Mouse (Mus musculus): ENCODE data around the gene Fam193b. TPM values are rescaled to one million over a fixed set of nuclear protein-coding genes. Genes with fewer than 3 reads are reported as not detected.

Gene Fam193b
- polyA plus RNA-seq, 1 experiment from 2014 or later = 40.2 TPM

- Histone ChIP-seq H3K9me3 (ENCODE audit: low read length) (no peaks in the 10 kb centered on the region), H3K4me1 (ENCODE audit: insufficient read depth, low read length) (peaks cover 25% of the 10 kb centered on the region), H3K4me3 (ENCODE audit: low read length) (no peak overlapping the region), H3K27ac (ENCODE audit: low read length) (no peak overlapping the region), H3K4me2 (replicated peaks; ENCODE audit: low read depth, low read length) (no peak overlapping the region), H3K27me3 (ENCODE audit: insufficient read depth, low read length) (no peaks in the 10 kb centered on the region), H3K36me3 (ENCODE audit: insufficient read depth, low read length) (peaks cover 57% of the 10 kb centered on the region), H3K9ac (replicated peaks; ENCODE audit: low read length) (no peak overlapping the region)
- 60% methylated on average over 11 of the region's 11 CpGs for WGBS
- ATAC-seq (ENCODE audit: low FRiP score, low TSS enrichment) = no peak
Observed at GRCm38 (mm10) chr13:55507877-55508276, 63.0 kb downstream of the Fam193b start.

- no peaks in the 10 kb centered on the region for H3K27me3 ChIP-seq (ENCODE audit: insufficient read depth, low read length)
- H3K9ac ChIP-seq (replicated peaks; ENCODE audit: low read length) = no peak overlapping the region
- no peak for ATAC-seq (ENCODE audit: low FRiP score, low TSS enrichment)
- no peak overlapping the region for H3K4me3 ChIP-seq (ENCODE audit: low read length)
- WGBS = 89% methylated on average over 10 of the region's 10 CpGs
- H3K36me3 ChIP-seq (ENCODE audit: insufficient read depth, low read length) = peaks cover 63% of the 10 kb centered on the region
- no peak overlapping the region for H3K27ac ChIP-seq (ENCODE audit: low read length)
- H3K9me3 ChIP-seq (ENCODE audit: low read length) = no peaks in the 10 kb centered on the region
- H3K4me2 ChIP-seq (replicated peaks; ENCODE audit: low read depth, low read length) = no peak overlapping the region
- peaks cover 17% of the 10 kb centered on the region for H3K4me1 ChIP-seq (ENCODE audit: insufficient read depth, low read length)
Observed at GRCm38 (mm10) chr13:55506697-55507096, 64.2 kb downstream of the Fam193b start.

DNA sequence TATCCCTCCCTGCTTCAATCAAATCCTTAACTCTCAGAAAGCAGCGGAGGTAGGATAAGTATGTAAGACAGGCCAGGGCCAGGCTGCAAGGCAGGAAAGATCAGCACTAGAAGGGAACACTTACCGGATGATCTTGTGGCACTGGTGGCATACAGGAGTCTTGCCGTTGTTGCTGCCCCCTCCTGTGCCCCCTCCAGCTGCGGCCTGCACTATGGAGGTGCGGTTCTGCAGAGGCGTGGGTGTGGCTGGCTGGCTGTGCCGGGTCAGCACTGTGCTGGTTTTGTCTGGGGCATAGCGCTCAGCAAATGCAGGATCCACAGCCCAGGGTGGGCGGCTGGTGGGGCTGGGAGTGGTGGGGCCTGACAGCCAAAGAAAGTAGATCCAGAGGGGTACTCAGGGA, 65.1 kb downstream of the Fam193b start:
- no peak overlapping the region for H3K4me3 ChIP-seq (ENCODE audit: low read length)
- peaks cover 8% of the 10 kb centered on the region for H3K4me1 ChIP-seq (ENCODE audit: insufficient read depth, low read length)
- peaks cover 67% of the 10 kb centered on the region for H3K36me3 ChIP-seq (ENCODE audit: insufficient read depth, low read length)
- 93% methylated on average over 9 of the region's 9 CpGs for WGBS
- H3K27me3 ChIP-seq (ENCODE audit: insufficient read depth, low read length) = no peaks in the 10 kb centered on the region
- H3K9me3 ChIP-seq (ENCODE audit: low read length) = no peaks in the 10 kb centered on the region
- H3K4me2 ChIP-seq (replicated peaks; ENCODE audit: low read depth, low read length) = no peak overlapping the region
- no peak overlapping the region for H3K9ac ChIP-seq (replicated peaks; ENCODE audit: low read length)
- no peak overlapping the region for H3K27ac ChIP-seq (ENCODE audit: low read length)
- ATAC-seq (ENCODE audit: low FRiP score, low TSS enrichment) = no peak

DNA sequence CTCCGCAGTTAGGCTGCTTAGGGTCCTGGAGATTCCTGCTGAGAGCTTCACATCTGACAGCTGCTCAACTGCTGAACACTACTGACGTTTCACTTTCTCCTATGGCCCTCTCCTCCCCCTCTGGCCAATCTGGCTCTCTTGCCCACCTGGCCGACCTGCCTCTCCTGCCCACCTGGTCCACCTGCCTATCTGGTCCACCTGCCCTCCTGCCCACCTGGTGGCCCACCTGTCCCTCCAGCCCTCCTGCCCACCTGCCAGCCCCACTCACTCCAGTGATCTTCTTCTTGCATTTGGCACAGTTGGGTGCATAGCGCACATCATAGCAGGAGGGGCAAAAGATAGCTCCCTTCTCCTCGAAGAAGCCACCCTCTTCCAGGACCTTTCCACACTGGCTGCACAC, 66.5 kb downstream of the Fam193b start:
- no peaks in the 10 kb centered on the region for H3K4me1 ChIP-seq (ENCODE audit: insufficient read depth, low read length)
- no peaks in the 10 kb centered on the region for H3K9me3 ChIP-seq (ENCODE audit: low read length)

DNA sequence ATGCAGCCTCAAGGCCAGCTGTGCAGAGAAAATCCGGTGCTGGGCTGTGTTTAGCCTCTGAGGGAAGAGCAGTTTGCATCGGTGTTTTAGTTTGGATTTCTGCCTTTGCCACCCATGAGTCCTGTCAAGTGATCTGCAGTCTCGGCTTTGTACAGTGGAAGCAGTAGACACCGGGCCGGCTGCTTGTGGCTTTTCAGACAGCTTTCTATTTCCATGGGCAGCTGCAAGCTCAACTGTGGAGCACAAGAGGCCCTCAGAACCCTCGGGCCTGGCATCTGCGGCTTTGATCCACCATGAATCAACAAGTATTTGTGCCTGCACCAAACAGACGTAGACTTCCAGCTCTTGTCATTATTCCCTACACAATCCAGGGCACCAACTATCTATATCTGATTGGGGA, 68.5 kb downstream of the Fam193b start:
- 88% methylated on average over 8 of the region's 8 CpGs for WGBS
- Histone ChIP-seq H3K27ac (ENCODE audit: low read length) (no peak overlapping the region), H3K9me3 (ENCODE audit: low read length) (no peaks in the 10 kb centered on the region), H3K4me3 (ENCODE audit: low read length) (no peak overlapping the region), H3K4me1 (ENCODE audit: insufficient read depth, low read length) (no peaks in the 10 kb centered on the region), H3K4me2 (replicated peaks; ENCODE audit: low read depth, low read length) (no peak overlapping the region), H3K9ac (replicated peaks; ENCODE audit: low read length) (no peak overlapping the region), H3K36me3 (ENCODE audit: insufficient read depth, low read length) (peaks cover 65% of the 10 kb centered on the region), H3K27me3 (ENCODE audit: insufficient read depth, low read length) (no peaks in the 10 kb centered on the region)
- ATAC-seq (ENCODE audit: low FRiP score, low TSS enrichment) = no peak

More for the DNA sequence above, 66.5 kb downstream of the Fam193b start:
- WGBS = 85% methylated on average over 5 of the region's 5 CpGs
- no peak overlapping the region for H3K4me2 ChIP-seq (replicated peaks; ENCODE audit: low read depth, low read length)
- no peaks in the 10 kb centered on the region for H3K27me3 ChIP-seq (ENCODE audit: insufficient read depth, low read length)
- no peak overlapping the region for H3K27ac ChIP-seq (ENCODE audit: low read length)
- no peak overlapping the region for H3K9ac ChIP-seq (replicated peaks; ENCODE audit: low read length)
- no peak for ATAC-seq (ENCODE audit: low FRiP score, low TSS enrichment)
- H3K4me3 ChIP-seq (ENCODE audit: low read length) = no peak overlapping the region
- H3K36me3 ChIP-seq (ENCODE audit: insufficient read depth, low read length) = peaks cover 67% of the 10 kb centered on the region

- no peak overlapping the region for H3K4me3 ChIP-seq (ENCODE audit: low read length)
- no peaks in the 10 kb centered on the region for H3K9me3 ChIP-seq (ENCODE audit: low read length)
- 82% methylated on average over 10 of the region's 10 CpGs for WGBS
- no peak overlapping the region for H3K4me2 ChIP-seq (replicated peaks; ENCODE audit: low read depth, low read length)
- no peaks in the 10 kb centered on the region for H3K4me1 ChIP-seq (ENCODE audit: insufficient read depth, low read length)
- H3K27ac ChIP-seq (ENCODE audit: low read length) = no peak overlapping the region
- no peaks in the 10 kb centered on the region for H3K27me3 ChIP-seq (ENCODE audit: insufficient read depth, low read length)
- no peak for ATAC-seq (ENCODE audit: low FRiP score, low TSS enrichment)
- peaks cover 47% of the 10 kb centered on the region for H3K36me3 ChIP-seq (ENCODE audit: insufficient read depth, low read length)
- no peak overlapping the region for H3K9ac ChIP-seq (replicated peaks; ENCODE audit: low read length)
Observed at GRCm38 (mm10) chr13:55500575-55500974, 70.3 kb downstream of the Fam193b start.

DNA sequence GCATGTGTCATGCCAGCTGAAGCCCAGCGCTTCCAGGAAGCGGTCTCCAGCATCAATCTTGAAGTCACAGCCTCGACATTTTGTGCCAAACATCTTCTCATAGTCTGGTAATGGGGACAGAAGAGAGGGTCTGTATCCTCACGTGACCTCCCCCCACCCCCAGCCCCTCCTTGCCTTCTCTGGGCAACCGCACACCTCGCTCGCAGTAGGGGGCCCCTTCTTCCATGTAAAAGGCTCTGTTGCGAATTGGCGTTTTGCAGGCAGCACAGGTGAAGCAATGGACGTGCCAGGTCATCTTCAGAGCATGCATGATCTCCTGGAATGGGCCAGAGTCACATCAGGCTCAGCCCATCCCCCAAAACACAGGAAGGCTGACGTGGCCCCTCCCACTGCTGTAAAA, 72.0 kb downstream of the Fam193b start:
- no peaks in the 10 kb centered on the region for H3K9me3 ChIP-seq (ENCODE audit: low read length)

GRCm38 (mm10) chr13:55496661-55497060, 74.3 kb downstream of the Fam193b start:
- Histone ChIP-seq H3K36me3 (ENCODE audit: insufficient read depth, low read length) (peaks cover 19% of the 10 kb centered on the region; the same call in 1 of the 2 replicates), H3K4me3 (ENCODE audit: low read length) (no peak overlapping the region), H3K4me1 (ENCODE audit: insufficient read depth, low read length) (0 out of 2 replicates have a peak, but pooled peaks cover 6% of the 10 kb centered on the region), H3K27ac (ENCODE audit: low read length) (no peak overlapping the region), H3K27me3 (ENCODE audit: insufficient read depth, low read length) (no peaks in the 10 kb centered on the region), H3K4me2 (replicated peaks; ENCODE audit: low read depth, low read length) (no peak overlapping the region), H3K9ac (replicated peaks; ENCODE audit: low read length) (no peak overlapping the region), H3K9me3 (ENCODE audit: low read length) (no peaks in the 10 kb centered on the region)
- no peak for ATAC-seq (ENCODE audit: low FRiP score, low TSS enrichment)
- WGBS = 80% methylated on average over 6 of the region's 6 CpGs

More for the DNA sequence above, 72.0 kb downstream of the Fam193b start:
- 57% methylated on average over 11 of the region's 11 CpGs for WGBS
- Histone ChIP-seq H3K27ac (ENCODE audit: low read length) (no peak overlapping the region), H3K4me2 (replicated peaks; ENCODE audit: low read depth, low read length) (no peak overlapping the region), H3K4me3 (ENCODE audit: low read length) (no peak overlapping the region), H3K36me3 (ENCODE audit: insufficient read depth, low read length) (peaks cover 32% of the 10 kb centered on the region), H3K27me3 (ENCODE audit: insufficient read depth, low read length) (no peaks in the 10 kb centered on the region), H3K9ac (replicated peaks; ENCODE audit: low read length) (no peak overlapping the region), H3K4me1 (ENCODE audit: insufficient read depth, low read length) (0 out of 2 replicates have a peak, but pooled peaks cover 6% of the 10 kb centered on the region)
- no peak for ATAC-seq (ENCODE audit: low FRiP score, low TSS enrichment)

- Histone ChIP-seq H3K4me3 (ENCODE audit: low read length) (no peak overlapping the region), H3K9me3 (ENCODE audit: low read length) (no peaks in the 10 kb centered on the region), H3K36me3 (ENCODE audit: insufficient read depth, low read length) (peaks cover 14% of the 10 kb centered on the region; the same call in 1 of the 2 replicates), H3K4me1 (ENCODE audit: insufficient read depth, low read length) (0 out of 2 replicates have a peak, but pooled peaks cover 6% of the 10 kb centered on the region), H3K27me3 (ENCODE audit: insufficient read depth, low read length) (no peaks in the 10 kb centered on the region), H3K27ac (ENCODE audit: low read length) (no peak overlapping the region), H3K4me2 (replicated peaks; ENCODE audit: low read depth, low read length) (no peak overlapping the region), H3K9ac (replicated peaks; ENCODE audit: low read length) (no peak overlapping the region)
- WGBS = 45% methylated on average over 4 of the region's 4 CpGs
- ATAC-seq (ENCODE audit: low FRiP score, low TSS enrichment) = no peak
Observed at GRCm38 (mm10) chr13:55495702-55496101, 75.2 kb downstream of the Fam193b start.

DNA sequence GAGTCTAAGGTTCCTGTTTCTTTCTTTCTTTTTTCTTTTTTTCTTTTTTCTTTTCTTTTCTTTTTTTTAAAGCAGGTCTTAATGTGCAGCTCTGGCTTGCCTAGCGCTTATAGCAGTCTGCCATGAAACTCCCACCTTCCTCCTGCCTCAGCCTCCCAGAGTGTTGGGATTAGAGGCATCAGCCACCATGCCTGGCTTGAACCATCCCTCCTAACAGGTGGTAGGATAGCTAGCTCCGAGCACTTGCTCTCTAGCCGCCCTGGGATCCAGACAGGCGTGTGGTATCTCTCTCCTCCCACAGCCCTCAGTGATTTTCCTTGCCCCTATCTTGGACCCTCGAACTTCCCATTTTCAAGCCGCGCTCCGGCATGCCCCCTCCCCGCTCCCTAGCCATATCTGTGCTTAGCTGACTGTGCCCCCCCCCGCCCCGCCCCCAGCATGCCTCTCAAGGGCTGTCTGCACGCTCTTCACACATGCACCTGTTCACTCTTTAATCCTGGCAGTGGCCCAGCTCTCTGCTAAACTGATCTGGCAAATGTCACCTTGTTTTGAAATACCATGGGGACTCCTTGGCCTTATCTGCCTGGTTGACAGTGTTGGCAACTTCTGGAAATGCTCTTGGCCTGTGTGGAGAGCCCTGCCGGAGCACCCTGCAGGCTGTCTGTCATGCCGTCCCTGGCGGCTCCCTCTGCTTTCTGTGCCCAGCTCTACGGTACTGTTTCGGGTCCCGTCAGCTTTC, 75.9 kb downstream of the Fam193b start:
- ATAC-seq (ENCODE audit: low FRiP score, low TSS enrichment) = no peak
- Histone ChIP-seq H3K27ac (ENCODE audit: low read length) (no peak overlapping the region), H3K27me3 (ENCODE audit: insufficient read depth, low read length) (no peaks in the 10 kb centered on the region), H3K9me3 (ENCODE audit: low read length) (no peaks in the 10 kb centered on the region), H3K9ac (replicated peaks; ENCODE audit: low read length) (no peak overlapping the region), H3K36me3 (ENCODE audit: insufficient read depth, low read length) (peaks cover 14% of the 10 kb centered on the region; the same call in 1 of the 2 replicates), H3K4me3 (ENCODE audit: low read length) (no peak overlapping the region), H3K4me1 (ENCODE audit: insufficient read depth, low read length) (0 out of 2 replicates have a peak, but pooled peaks cover 6% of the 10 kb centered on the region), H3K4me2 (replicated peaks; ENCODE audit: low read depth, low read length) (no peak overlapping the region)
- WGBS = 26% methylated on average over 18 of the region's 18 CpGs
